12 mouse cellular contexts compared by ENCODE assay signal in the genomic region with DNA sequence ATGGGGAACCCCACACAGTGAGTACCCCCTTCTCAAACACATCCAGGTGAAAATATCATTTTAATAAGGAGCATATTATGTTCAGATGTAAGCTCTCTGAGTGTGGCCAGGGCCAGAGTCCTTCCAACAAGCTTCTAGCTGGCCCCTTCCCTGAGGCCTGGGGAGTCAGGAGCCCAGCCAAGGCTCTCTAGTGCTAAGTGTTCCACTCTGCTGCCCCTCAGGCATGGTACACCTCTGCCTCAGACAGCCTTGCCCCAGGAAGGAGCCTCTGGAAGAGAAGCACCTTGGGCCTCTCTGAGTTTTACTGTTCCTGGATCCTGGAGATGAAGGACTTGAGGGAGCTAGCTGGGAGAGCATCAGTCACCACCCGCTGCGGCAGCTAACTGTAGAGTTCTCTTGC.
"Had no signal": no experiment of that assay in that cellular context is flagged by ENCODE, and none has a peak within 500 bp of the region (broad histone marks: within the 10 kb centered on the region; RNA-seq: fewer than 3 reads in every experiment).

No protein-coding gene starts in this region.

- DNase-seq: thymus, adult 18-20 months; thymus, postnatal 14 days had no signal

- H3K4me1 ChIP-seq: hindbrain, embryonic 12.5 days; lung, embryonic 15.5 days; midbrain, embryonic 13.5 days; neural tube, embryonic 15.5 days had no signal

- H3K4me2 ChIP-seq: hindbrain, embryonic 12.5 days; limb, embryonic 15.5 days; liver, embryonic 12.5 days; lung, embryonic 15.5 days; midbrain, embryonic 13.5 days; neural tube, embryonic 15.5 days had no signal

- H3K9me3 ChIP-seq: hindbrain, embryonic 12.5 days; limb, embryonic 15.5 days; liver, embryonic 12.5 days; lung, embryonic 15.5 days; midbrain, embryonic 13.5 days; neural tube, embryonic 15.5 days had no signal

- H3K27me3 ChIP-seq: hindbrain, embryonic 12.5 days; limb, embryonic 15.5 days; liver, embryonic 12.5 days; lung, embryonic 15.5 days; midbrain, embryonic 13.5 days; neural tube, embryonic 15.5 days had no signal

- ATAC-seq: hindbrain, embryonic 16.5 days; inflammation-experienced regulatory T-cells, adult 6 months; intestine, postnatal 0 days; liver, embryonic 12.5 days; midbrain, embryonic 13.5 days had no signal

- H3K27ac ChIP-seq: hindbrain, embryonic 12.5 days; limb, embryonic 15.5 days; liver, embryonic 12.5 days; lung, embryonic 15.5 days; midbrain, embryonic 13.5 days; neural tube, embryonic 15.5 days; stomach, postnatal 0 days had no signal

- H3K9ac ChIP-seq: hindbrain, embryonic 12.5 days; limb, embryonic 15.5 days; liver, embryonic 12.5 days; lung, embryonic 15.5 days; midbrain, embryonic 13.5 days; neural tube, embryonic 15.5 days had no signal

- H3K4me3 ChIP-seq: hindbrain, embryonic 12.5 days; limb, embryonic 15.5 days; liver, embryonic 12.5 days; lung, embryonic 15.5 days; midbrain, embryonic 13.5 days; neural tube, embryonic 15.5 days had no signal
